Mouse (Mus musculus): ENCODE data around the gene Cxcl14. TPM values are rescaled to one million over a fixed set of nuclear protein-coding genes. Genes with fewer than 3 reads are reported as not detected.
A peak's percentile ranks its signal among the peaks of the same experiment; 100 is the strongest.

The Cxcl14 gene
- 35.7 and 42.4 TPM in 2 replicates for polyA plus RNA-seq (2014; fragmentation: Nextera tagmentation; extraction: Ambion mirVana)

DNA sequence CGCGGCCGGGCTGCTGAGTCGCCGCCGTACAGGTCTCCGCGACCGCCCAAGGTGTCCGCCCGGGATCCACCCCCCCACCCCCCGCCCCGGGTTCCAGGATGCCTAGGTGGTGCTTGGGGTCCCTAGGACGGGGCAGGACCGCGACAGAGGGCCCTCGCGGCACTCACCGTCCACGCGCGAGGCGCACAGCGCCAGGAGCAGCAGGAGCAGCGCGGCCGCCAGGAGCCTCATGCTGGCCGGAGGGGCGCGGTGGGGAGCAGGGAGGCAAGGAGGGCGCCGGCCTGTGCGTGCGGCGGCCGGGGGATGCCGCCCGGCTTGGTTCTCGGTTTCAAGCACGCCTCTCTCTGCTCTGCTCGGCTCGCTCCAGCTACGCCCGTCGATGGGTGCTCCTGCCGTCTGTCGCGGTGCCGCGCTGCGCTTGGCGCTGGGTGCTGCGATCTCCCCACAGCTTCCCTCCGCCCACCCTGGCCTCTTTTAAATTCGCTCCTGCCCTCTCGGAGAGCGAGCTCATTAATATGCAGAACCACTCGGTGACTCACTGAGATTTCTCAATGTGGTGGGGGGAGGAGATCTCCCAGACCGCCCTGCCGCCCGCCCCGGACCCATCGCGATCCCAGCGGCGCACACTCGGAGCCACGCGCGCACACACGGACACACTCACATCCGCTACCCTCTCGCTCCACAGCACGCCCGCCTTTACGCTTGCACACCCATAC, at the start of gene Cxcl14:
Gene Cxcl14, minus strand, starts transcription at position 609 of the 716 bp plus-strand sequence.
- WGBS = under 1% methylated on average over 76 of the region's 76 CpGs
- DNase-seq (ENCODE audit: low spot score) (peak; percentile 50), ATAC-seq (ENCODE audit: insufficient read depth, low FRiP score, low TSS enrichment) (peak; percentile 38; the same call in 1 of the 2 replicates)
- H3K27ac ChIP-seq (ENCODE audit: low read depth, low read length) = no peak within 1 kb of the TSS
- H3K4me2 ChIP-seq (ENCODE audit: low read depth) = peak within 1 kb of the TSS; percentile 83
- H3K36me3 ChIP-seq (ENCODE audit: control insufficient read depth, insufficient read depth, low read length) = no peaks in the 10 kb centered on the region
- H3K27me3 ChIP-seq (ENCODE audit: control insufficient read depth, insufficient read depth, low read length) = peaks cover 46% of the 10 kb centered on the region
- peaks cover 19% of the 10 kb centered on the region; the same call in 1 of the 2 replicates for H3K4me1 ChIP-seq (ENCODE audit: control insufficient read depth, insufficient read depth, low read length)
- peak within 1 kb of the TSS; percentile 60 for H3K9ac ChIP-seq (ENCODE audit: low read length)
- H3K4me3 ChIP-seq (ENCODE audit: low read depth, low read length) = peak within 1 kb of the TSS; percentile 46
- H3K9me3 ChIP-seq (ENCODE audit: control insufficient read depth, low read length) = no peaks in the 10 kb centered on the region

DNA sequence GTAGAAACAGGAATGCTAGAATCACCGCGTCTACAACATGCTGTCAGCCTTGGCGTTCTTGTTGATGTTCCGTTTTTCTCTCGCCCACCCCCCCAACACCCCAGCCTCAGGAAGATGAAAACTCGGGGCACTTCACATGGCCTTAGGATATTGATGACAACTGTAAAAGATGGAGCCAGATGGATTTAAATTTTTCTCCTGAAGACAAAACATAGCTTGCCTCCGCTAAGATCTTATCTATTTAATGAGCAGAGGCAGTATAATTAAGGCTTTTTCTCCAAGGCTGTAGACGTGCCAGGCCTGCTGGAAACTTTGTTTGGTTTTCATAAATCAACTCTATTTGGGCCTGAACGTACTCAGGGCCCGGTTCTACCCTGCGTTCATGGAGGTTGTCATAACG, 48.0 kb upstream of the Cxcl14 start:
- no peak overlapping the region for H3K4me3 ChIP-seq (ENCODE audit: low read depth, low read length)
- H3K36me3 ChIP-seq (ENCODE audit: control insufficient read depth, insufficient read depth, low read length) = no peaks in the 10 kb centered on the region
- H3K4me2 ChIP-seq (ENCODE audit: low read depth) = no peak overlapping the region
- no peaks in the 10 kb centered on the region for H3K4me1 ChIP-seq (ENCODE audit: control insufficient read depth, insufficient read depth, low read length)
- DNase-seq (ENCODE audit: low spot score) (no peak), ATAC-seq (ENCODE audit: insufficient read depth, low FRiP score, low TSS enrichment) (no peak)
- 85% methylated on average over 12 of the region's 12 CpGs for WGBS
- no peak overlapping the region for H3K27ac ChIP-seq (ENCODE audit: low read depth, low read length)
- H3K9ac ChIP-seq (ENCODE audit: low read length) = no peak overlapping the region
- no peaks in the 10 kb centered on the region for H3K27me3 ChIP-seq (ENCODE audit: control insufficient read depth, insufficient read depth, low read length)
- no peaks in the 10 kb centered on the region for H3K9me3 ChIP-seq (ENCODE audit: control insufficient read depth, low read length)

DNA sequence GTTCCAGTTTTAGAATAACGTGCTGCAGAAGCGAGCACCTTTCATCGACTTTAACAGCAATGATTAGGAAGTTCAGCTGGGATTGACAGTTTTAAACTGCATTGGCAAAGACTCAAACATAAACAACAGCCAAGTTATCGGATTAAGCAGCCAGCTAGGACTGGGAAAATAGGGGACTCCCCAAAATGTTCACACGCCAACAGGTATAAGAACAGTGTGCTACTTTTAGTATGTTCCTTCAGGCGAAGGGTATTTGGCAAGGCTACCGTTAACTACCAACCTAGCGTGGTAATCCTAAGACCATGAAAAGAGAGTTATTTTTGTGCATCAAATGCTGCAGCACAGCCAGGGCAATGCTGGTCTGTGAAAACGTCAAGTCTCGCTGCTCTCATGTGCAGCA, 46.1 kb upstream of the Cxcl14 start:
- no peak overlapping the region for H3K27ac ChIP-seq (ENCODE audit: low read depth, low read length)
- DNase-seq (ENCODE audit: low spot score) (no peak), ATAC-seq (ENCODE audit: insufficient read depth, low FRiP score, low TSS enrichment) (no peak)
- H3K4me3 ChIP-seq (ENCODE audit: low read depth, low read length) = no peak overlapping the region
- H3K9ac ChIP-seq (ENCODE audit: low read length) = no peak overlapping the region
- WGBS = 93% methylated on average over 10 of the region's 10 CpGs
- H3K36me3 ChIP-seq (ENCODE audit: control insufficient read depth, insufficient read depth, low read length) = no peaks in the 10 kb centered on the region
- H3K9me3 ChIP-seq (ENCODE audit: control insufficient read depth, low read length) = no peaks in the 10 kb centered on the region
- no peaks in the 10 kb centered on the region for H3K27me3 ChIP-seq (ENCODE audit: control insufficient read depth, insufficient read depth, low read length)
- H3K4me1 ChIP-seq (ENCODE audit: control insufficient read depth, insufficient read depth, low read length) = no peaks in the 10 kb centered on the region
- no peak overlapping the region for H3K4me2 ChIP-seq (ENCODE audit: low read depth)

DNA sequence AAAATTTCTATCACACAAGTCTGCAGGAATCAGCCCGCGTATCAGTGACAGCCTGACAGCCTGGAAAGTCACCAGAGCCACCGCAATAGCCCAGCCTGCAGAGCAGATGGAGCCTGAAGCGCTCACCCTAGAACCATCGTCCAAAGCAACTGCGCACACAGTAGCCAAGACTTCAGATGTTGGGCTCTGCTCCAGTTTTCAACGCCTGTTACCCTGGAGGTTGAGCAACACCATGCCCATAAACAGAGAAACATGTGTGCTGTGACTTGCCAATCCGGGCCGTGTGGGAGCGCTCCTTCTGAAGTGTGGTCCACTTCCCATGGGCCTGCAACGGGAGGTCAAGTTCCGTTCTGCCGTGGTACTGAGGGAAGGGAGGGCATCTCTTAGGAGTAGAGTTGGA, 44.2 kb upstream of the Cxcl14 start:
- H3K4me2 ChIP-seq (ENCODE audit: low read depth) = no peak overlapping the region
- DNase-seq (ENCODE audit: low spot score) = no peak
- H3K4me1 ChIP-seq (ENCODE audit: control insufficient read depth, insufficient read depth, low read length) = no peaks in the 10 kb centered on the region
- 95% methylated on average over 13 of the region's 13 CpGs for WGBS
- no peaks in the 10 kb centered on the region for H3K27me3 ChIP-seq (ENCODE audit: control insufficient read depth, insufficient read depth, low read length)
- ATAC-seq (ENCODE audit: insufficient read depth, low FRiP score, low TSS enrichment) = no peak
- no peaks in the 10 kb centered on the region for H3K36me3 ChIP-seq (ENCODE audit: control insufficient read depth, insufficient read depth, low read length)
- no peak overlapping the region for H3K4me3 ChIP-seq (ENCODE audit: low read depth, low read length)
- no peaks in the 10 kb centered on the region for H3K9me3 ChIP-seq (ENCODE audit: control insufficient read depth, low read length)
- H3K9ac ChIP-seq (ENCODE audit: low read length) = no peak overlapping the region
- no peak overlapping the region for H3K27ac ChIP-seq (ENCODE audit: low read depth, low read length)

DNA sequence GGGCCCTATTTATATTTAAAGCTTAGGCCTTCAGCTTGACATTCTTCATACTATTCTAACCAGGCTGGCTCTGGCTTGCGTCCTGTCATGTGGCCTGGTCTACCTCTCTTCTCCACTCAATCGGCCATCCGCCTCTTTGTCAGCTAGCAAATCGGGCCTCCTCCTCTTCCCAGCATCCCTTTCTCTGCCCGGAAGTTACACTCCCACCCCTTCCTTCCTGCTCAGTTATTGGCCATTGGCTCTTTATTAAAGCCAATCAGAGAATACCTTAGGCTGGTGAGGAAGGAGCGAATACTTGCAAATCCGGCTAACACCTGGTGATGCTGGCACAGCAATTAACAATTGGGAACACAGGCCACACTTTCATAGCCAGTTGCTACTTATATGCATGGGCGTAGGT, 43.5 kb upstream of the Cxcl14 start:
- 90% methylated on average over 8 of the region's 8 CpGs for WGBS
- Histone ChIP-seq H3K27me3 (ENCODE audit: control insufficient read depth, insufficient read depth, low read length) (no peaks in the 10 kb centered on the region), H3K9ac (ENCODE audit: low read length) (no peak overlapping the region), H3K27ac (ENCODE audit: low read depth, low read length) (no peak overlapping the region), H3K9me3 (ENCODE audit: control insufficient read depth, low read length) (no peaks in the 10 kb centered on the region), H3K4me1 (ENCODE audit: control insufficient read depth, insufficient read depth, low read length) (0 out of 2 replicates have a peak, but pooled peaks cover 3% of the 10 kb centered on the region), H3K36me3 (ENCODE audit: control insufficient read depth, insufficient read depth, low read length) (no peaks in the 10 kb centered on the region), H3K4me2 (ENCODE audit: low read depth) (no peak overlapping the region), H3K4me3 (ENCODE audit: low read depth, low read length) (no peak overlapping the region)
- ATAC-seq (ENCODE audit: insufficient read depth, low FRiP score, low TSS enrichment) (no peak), DNase-seq (ENCODE audit: low spot score) (no peak)

DNA sequence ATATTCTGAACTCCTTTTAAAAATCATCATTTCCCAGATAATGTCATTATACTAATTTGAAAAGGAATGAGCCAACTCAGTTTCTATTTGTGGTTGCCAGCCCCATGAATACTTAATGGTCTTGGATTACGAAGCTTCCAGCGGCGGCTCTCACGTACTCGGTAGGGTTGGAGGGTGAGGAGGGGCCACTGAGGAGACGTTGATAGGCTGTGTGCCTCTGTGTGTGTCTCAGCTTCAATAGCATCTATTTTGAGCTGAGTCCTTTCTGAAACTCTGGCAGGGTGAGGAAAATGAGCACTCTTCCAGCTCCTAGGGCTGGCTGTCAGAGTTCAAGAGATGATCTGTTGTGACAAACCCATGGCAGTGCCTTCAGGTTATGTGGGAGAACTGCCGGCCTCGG, 40.6 kb upstream of the Cxcl14 start:
- H3K4me3 ChIP-seq (ENCODE audit: low read depth, low read length) = no peak overlapping the region
- H3K27ac ChIP-seq (ENCODE audit: low read depth, low read length) = no peak overlapping the region
- 0 out of 2 replicates have a peak, but pooled peaks cover 3% of the 10 kb centered on the region for H3K4me1 ChIP-seq (ENCODE audit: control insufficient read depth, insufficient read depth, low read length)
- no peak overlapping the region for H3K4me2 ChIP-seq (ENCODE audit: low read depth)
- DNase-seq (ENCODE audit: low spot score) = no peak
- no peaks in the 10 kb centered on the region for H3K36me3 ChIP-seq (ENCODE audit: control insufficient read depth, insufficient read depth, low read length)
- no peak for ATAC-seq (ENCODE audit: insufficient read depth, low FRiP score, low TSS enrichment)
- H3K27me3 ChIP-seq (ENCODE audit: control insufficient read depth, insufficient read depth, low read length) = no peaks in the 10 kb centered on the region
- H3K9ac ChIP-seq (ENCODE audit: low read length) = no peak overlapping the region
- 66% methylated on average over 8 of the region's 8 CpGs for WGBS
- no peaks in the 10 kb centered on the region for H3K9me3 ChIP-seq (ENCODE audit: control insufficient read depth, low read length)

DNA sequence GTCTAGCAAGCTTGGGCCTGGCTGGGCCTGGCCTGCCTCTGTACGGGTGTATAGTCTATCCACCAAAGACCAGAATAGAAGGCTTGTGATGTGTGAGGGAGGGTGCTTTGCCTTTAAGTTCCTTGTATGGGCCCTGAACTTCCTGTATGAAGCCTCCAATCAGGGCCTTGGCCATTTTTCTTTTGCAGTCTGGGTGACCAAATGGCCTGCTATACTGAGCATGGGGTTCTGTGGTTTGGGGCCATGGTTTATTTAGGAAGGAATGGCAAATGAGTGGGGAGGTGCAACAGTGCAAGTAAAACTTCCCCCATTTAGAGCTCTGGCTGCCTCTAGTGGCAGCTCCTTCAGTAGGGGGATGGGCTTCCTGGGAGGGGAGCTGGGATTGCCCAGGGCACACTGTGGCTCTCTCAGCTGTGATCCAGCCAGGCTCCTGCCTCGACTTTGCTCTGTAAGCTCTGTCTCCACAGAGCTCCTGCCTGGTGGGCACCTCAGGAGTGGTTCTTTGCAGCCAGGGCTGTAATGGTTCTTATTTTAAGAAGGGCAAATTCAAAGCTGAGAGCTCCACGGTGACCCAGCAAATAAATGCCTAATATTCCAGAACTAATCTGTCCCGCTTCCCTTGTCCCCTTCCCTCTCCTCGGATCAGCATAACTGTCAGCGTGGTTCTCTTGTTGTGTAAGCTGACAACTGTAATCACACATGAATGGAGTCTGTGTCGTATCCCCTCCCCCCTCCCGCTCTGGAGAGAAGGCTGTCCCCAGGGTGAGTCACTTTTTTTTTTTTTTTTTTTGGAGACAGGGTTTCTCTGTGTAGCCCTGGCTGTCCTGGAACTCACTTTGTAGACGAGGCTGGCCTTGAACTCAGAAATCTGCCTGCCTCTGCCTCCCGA, 38.7 kb upstream of the Cxcl14 start:
- no peaks in the 10 kb centered on the region for H3K27me3 ChIP-seq (ENCODE audit: control insufficient read depth, insufficient read depth, low read length)
- no peak overlapping the region for H3K4me2 ChIP-seq (ENCODE audit: low read depth)
- WGBS = 61% methylated on average over 10 of the region's 10 CpGs
- DNase-seq (ENCODE audit: low spot score) (no peak), ATAC-seq (ENCODE audit: insufficient read depth, low FRiP score, low TSS enrichment) (no peak)
- no peaks in the 10 kb centered on the region for H3K36me3 ChIP-seq (ENCODE audit: control insufficient read depth, insufficient read depth, low read length)
- no peak overlapping the region for H3K4me3 ChIP-seq (ENCODE audit: low read depth, low read length)
- no peak overlapping the region for H3K27ac ChIP-seq (ENCODE audit: low read depth, low read length)
- no peaks in the 10 kb centered on the region for H3K9me3 ChIP-seq (ENCODE audit: control insufficient read depth, low read length)
- H3K9ac ChIP-seq (ENCODE audit: low read length) = no peak overlapping the region
- H3K4me1 ChIP-seq (ENCODE audit: control insufficient read depth, insufficient read depth, low read length) = 0 out of 2 replicates have a peak, but pooled peaks cover 3% of the 10 kb centered on the region

DNA sequence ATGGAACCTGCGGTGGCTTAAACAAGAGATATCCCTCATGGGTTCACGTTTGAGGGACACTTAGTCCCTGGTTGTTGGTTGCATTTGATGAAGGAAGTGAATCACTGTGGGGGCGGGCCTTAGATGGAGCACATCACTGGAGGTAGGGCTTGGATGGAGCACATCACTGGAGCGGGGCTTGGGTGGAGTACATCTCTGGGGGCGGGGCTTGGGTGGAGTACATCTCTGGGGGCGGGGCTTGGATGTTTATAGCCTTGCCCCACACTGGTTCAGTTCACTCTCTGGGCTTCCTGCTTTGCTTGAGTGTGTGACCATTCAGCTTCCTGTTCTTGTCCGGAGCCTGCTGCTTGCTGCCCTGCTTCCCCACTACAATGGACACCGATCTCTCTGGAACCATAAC, 37.9 kb upstream of the Cxcl14 start:
- ATAC-seq (ENCODE audit: insufficient read depth, low FRiP score, low TSS enrichment) = no peak
- no peak overlapping the region for H3K4me2 ChIP-seq (ENCODE audit: low read depth)
- no peak overlapping the region for H3K4me3 ChIP-seq (ENCODE audit: low read depth, low read length)
- H3K4me1 ChIP-seq (ENCODE audit: control insufficient read depth, insufficient read depth, low read length) = 0 out of 2 replicates have a peak, but pooled peaks cover 3% of the 10 kb centered on the region
- WGBS = 82% methylated on average over 8 of the region's 8 CpGs
- no peaks in the 10 kb centered on the region for H3K36me3 ChIP-seq (ENCODE audit: control insufficient read depth, insufficient read depth, low read length)
- no peak overlapping the region for H3K27ac ChIP-seq (ENCODE audit: low read depth, low read length)
- no peak for DNase-seq (ENCODE audit: low spot score)
- no peaks in the 10 kb centered on the region for H3K9me3 ChIP-seq (ENCODE audit: control insufficient read depth, low read length)
- no peak overlapping the region for H3K9ac ChIP-seq (ENCODE audit: low read length)
- no peaks in the 10 kb centered on the region for H3K27me3 ChIP-seq (ENCODE audit: control insufficient read depth, insufficient read depth, low read length)

Measured in neural tube, embryonic 11.5 days (tissue).